Mouse (Mus musculus): ENCODE data around the gene Aven.

- no peak for TF ChIP-seq TAL1 (IDR thresholded peaks at IDR 0.05; ENCODE audit: low read length)
- TF ChIP-seq GATA1 (IDR thresholded peaks at IDR 0.05; ENCODE audit: low read length): no peak
Measured at GRCm38 (mm10) chr2:112676175-112676574, 183.4 kb downstream of the Aven start.
